Mouse (Mus musculus): ENCODE results near the gene Ubp1. TPM values are rescaled to one million over a fixed set of nuclear protein-coding genes. Genes with fewer than 3 reads are reported as not detected.

Ubp1 gene
- polyA plus RNA-seq, 1 experiment from 2014 or later = 42.0 TPM

- Histone ChIP-seq H3K4me2 (ENCODE audit: low read depth, low read length) (no peak overlapping the region), H3K27me3 (ENCODE audit: control insufficient read depth, insufficient read depth, low read depth, low read length) (no peaks in the 10 kb centered on the region), H3K27ac (ENCODE audit: low read length) (no peak overlapping the region), H3K4me1 (ENCODE audit: control insufficient read depth, low read depth, low read length) (peaks cover 4% of the 10 kb centered on the region), H3K36me3 (ENCODE audit: control insufficient read depth, insufficient read depth) (peaks cover 49% of the 10 kb centered on the region), H3K9ac (ENCODE audit: low read depth, low read length) (no peak overlapping the region), H3K9me3 (replicated peaks; ENCODE audit: control insufficient read depth, low read length) (no peaks in the 10 kb centered on the region), H3K4me3 (ENCODE audit: low read depth, low read length) (no peak overlapping the region)
- 69% methylated on average over 4 of the region's 4 CpGs for WGBS (ENCODE audit: insufficient replicate concordance)
- 0 out of 2 replicates have a peak, but pooled peaks have one; percentile 35 for ATAC-seq (ENCODE audit: low read depth)
These were observed 27.0 kb downstream of the Ubp1 start for GRCm38 (mm10) chr9:113957777-113958176.

- no peak overlapping the region for H3K9ac ChIP-seq (ENCODE audit: low read depth, low read length)
- no peak overlapping the region for H3K4me3 ChIP-seq (ENCODE audit: low read depth, low read length)
- no peaks in the 10 kb centered on the region for H3K27me3 ChIP-seq (ENCODE audit: control insufficient read depth, insufficient read depth, low read depth, low read length)
- no peak overlapping the region for H3K27ac ChIP-seq (ENCODE audit: low read length)
- H3K36me3 ChIP-seq (ENCODE audit: control insufficient read depth, insufficient read depth) = peaks cover 67% of the 10 kb centered on the region
- no peak for ATAC-seq (ENCODE audit: low read depth)
- no peak overlapping the region for H3K4me2 ChIP-seq (ENCODE audit: low read depth, low read length)
- H3K4me1 ChIP-seq (ENCODE audit: control insufficient read depth, low read depth, low read length) = peaks cover 24% of the 10 kb centered on the region
- no peaks in the 10 kb centered on the region for H3K9me3 ChIP-seq (replicated peaks; ENCODE audit: control insufficient read depth, low read length)
These were observed 33.0 kb downstream of the Ubp1 start for GRCm38 (mm10) chr9:113963718-113964117.

- H3K27me3 ChIP-seq (ENCODE audit: control insufficient read depth, insufficient read depth, low read depth, low read length) = no peaks in the 10 kb centered on the region
- H3K4me3 ChIP-seq (ENCODE audit: low read depth, low read length) = no peak overlapping the region
- no peak overlapping the region for H3K9ac ChIP-seq (ENCODE audit: low read depth, low read length)
- H3K4me1 ChIP-seq (ENCODE audit: control insufficient read depth, low read depth, low read length) = peaks cover 29% of the 10 kb centered on the region
- no peaks in the 10 kb centered on the region for H3K9me3 ChIP-seq (replicated peaks; ENCODE audit: control insufficient read depth, low read length)
- ATAC-seq (ENCODE audit: low read depth) = no peak
- peaks cover 60% of the 10 kb centered on the region for H3K36me3 ChIP-seq (ENCODE audit: control insufficient read depth, insufficient read depth)
- WGBS (ENCODE audit: insufficient replicate concordance) = 90% methylated on average over 8 of the region's 8 CpGs
- H3K4me2 ChIP-seq (ENCODE audit: low read depth, low read length) = no peak overlapping the region
- H3K27ac ChIP-seq (ENCODE audit: low read length) = no peak overlapping the region
These were observed 33.7 kb downstream of the Ubp1 start for GRCm38 (mm10) chr9:113964415-113964814.

- Histone ChIP-seq H3K4me2 (ENCODE audit: low read depth, low read length) (no peak overlapping the region), H3K36me3 (ENCODE audit: control insufficient read depth, insufficient read depth) (peaks cover 64% of the 10 kb centered on the region), H3K27me3 (ENCODE audit: control insufficient read depth, insufficient read depth, low read depth, low read length) (no peaks in the 10 kb centered on the region), H3K9me3 (replicated peaks; ENCODE audit: control insufficient read depth, low read length) (no peaks in the 10 kb centered on the region), H3K4me3 (ENCODE audit: low read depth, low read length) (no peak overlapping the region), H3K4me1 (ENCODE audit: control insufficient read depth, low read depth, low read length) (peaks cover 49% of the 10 kb centered on the region), H3K27ac (ENCODE audit: low read length) (peak overlapping the region; percentile 43), H3K9ac (ENCODE audit: low read depth, low read length) (no peak overlapping the region)
- ATAC-seq (ENCODE audit: low read depth) = no peak
- WGBS (ENCODE audit: insufficient replicate concordance) = 54% methylated on average over 4 of the region's 4 CpGs
These were observed 36.1 kb downstream of the Ubp1 start for GRCm38 (mm10) chr9:113966838-113967237.

- Histone ChIP-seq H3K36me3 (ENCODE audit: control insufficient read depth, insufficient read depth) (peaks cover 64% of the 10 kb centered on the region), H3K27ac (ENCODE audit: low read length) (peak overlapping the region; percentile 98), H3K4me1 (ENCODE audit: control insufficient read depth, low read depth, low read length) (peaks cover 49% of the 10 kb centered on the region), H3K4me3 (ENCODE audit: low read depth, low read length) (peak overlapping the region; percentile 70), H3K4me2 (ENCODE audit: low read depth, low read length) (peak overlapping the region; percentile 75), H3K9me3 (replicated peaks; ENCODE audit: control insufficient read depth, low read length) (no peaks in the 10 kb centered on the region), H3K9ac (ENCODE audit: low read depth, low read length) (peak overlapping the region; percentile 79), H3K27me3 (ENCODE audit: control insufficient read depth, insufficient read depth, low read depth, low read length) (no peaks in the 10 kb centered on the region)
- peak; percentile 99 for ATAC-seq (ENCODE audit: low read depth)
- 13% methylated on average over 7 of the region's 7 CpGs for WGBS (ENCODE audit: insufficient replicate concordance)
These were observed 38.2 kb downstream of the Ubp1 start for GRCm38 (mm10) chr9:113968967-113969366.

GRCm38 (mm10) chr9:113969399-113969798 lies 38.7 kb downstream of the Ubp1 start:
- Histone ChIP-seq H3K36me3 (ENCODE audit: control insufficient read depth, insufficient read depth) (peaks cover 64% of the 10 kb centered on the region), H3K27ac (ENCODE audit: low read length) (peak overlapping the region; percentile 98), H3K4me2 (ENCODE audit: low read depth, low read length) (peak overlapping the region; percentile 75), H3K9me3 (replicated peaks; ENCODE audit: control insufficient read depth, low read length) (no peaks in the 10 kb centered on the region), H3K4me1 (ENCODE audit: control insufficient read depth, low read depth, low read length) (peaks cover 49% of the 10 kb centered on the region), H3K27me3 (ENCODE audit: control insufficient read depth, insufficient read depth, low read depth, low read length) (no peaks in the 10 kb centered on the region), H3K9ac (ENCODE audit: low read depth, low read length) (peak overlapping the region; percentile 79), H3K4me3 (ENCODE audit: low read depth, low read length) (peak overlapping the region; percentile 70)
- 43% methylated on average over 8 of the region's 8 CpGs for WGBS (ENCODE audit: insufficient replicate concordance)
- peak; percentile 47 for ATAC-seq (ENCODE audit: low read depth)

GRCm38 (mm10) chr9:113970041-113970440 lies 39.3 kb downstream of the Ubp1 start:
- peak overlapping the region; percentile 98 for H3K27ac ChIP-seq (ENCODE audit: low read length)
- no peaks in the 10 kb centered on the region for H3K9me3 ChIP-seq (replicated peaks; ENCODE audit: control insufficient read depth, low read length)
- H3K27me3 ChIP-seq (ENCODE audit: control insufficient read depth, insufficient read depth, low read depth, low read length) = no peaks in the 10 kb centered on the region
- H3K9ac ChIP-seq (ENCODE audit: low read depth, low read length) = peak overlapping the region; percentile 79
- peak overlapping the region; percentile 70 for H3K4me3 ChIP-seq (ENCODE audit: low read depth, low read length)
- WGBS (ENCODE audit: insufficient replicate concordance) = 45% methylated on average over 14 of the region's 14 CpGs
- H3K36me3 ChIP-seq (ENCODE audit: control insufficient read depth, insufficient read depth) = peaks cover 65% of the 10 kb centered on the region
- H3K4me2 ChIP-seq (ENCODE audit: low read depth, low read length) = peak overlapping the region; percentile 75
- ATAC-seq (ENCODE audit: low read depth) = peak; percentile 35
- H3K4me1 ChIP-seq (ENCODE audit: control insufficient read depth, low read depth, low read length) = peaks cover 49% of the 10 kb centered on the region

- no peak for ATAC-seq (ENCODE audit: low read depth)
- H3K9ac ChIP-seq (ENCODE audit: low read depth, low read length) = no peak overlapping the region
- H3K9me3 ChIP-seq (replicated peaks; ENCODE audit: control insufficient read depth, low read length) = no peaks in the 10 kb centered on the region
- peaks cover 67% of the 10 kb centered on the region for H3K36me3 ChIP-seq (ENCODE audit: control insufficient read depth, insufficient read depth)
- 72% methylated on average over 8 of the region's 8 CpGs for WGBS (ENCODE audit: insufficient replicate concordance)
- H3K4me2 ChIP-seq (ENCODE audit: low read depth, low read length) = peak overlapping the region; percentile 75
- peak overlapping the region; percentile 21; the same call in 1 of the 2 replicates for H3K27ac ChIP-seq (ENCODE audit: low read length)
- H3K4me3 ChIP-seq (ENCODE audit: low read depth, low read length) = peak overlapping the region; percentile 70
- H3K27me3 ChIP-seq (ENCODE audit: control insufficient read depth, insufficient read depth, low read depth, low read length) = no peaks in the 10 kb centered on the region
- H3K4me1 ChIP-seq (ENCODE audit: control insufficient read depth, low read depth, low read length) = peaks cover 45% of the 10 kb centered on the region
These were observed 40.9 kb downstream of the Ubp1 start for GRCm38 (mm10) chr9:113971615-113972014.

- Histone ChIP-seq H3K27ac (ENCODE audit: low read length) (no peak overlapping the region), H3K4me1 (ENCODE audit: control insufficient read depth, low read depth, low read length) (peaks cover 23% of the 10 kb centered on the region), H3K9ac (ENCODE audit: low read depth, low read length) (no peak overlapping the region), H3K9me3 (replicated peaks; ENCODE audit: control insufficient read depth, low read length) (no peaks in the 10 kb centered on the region), H3K36me3 (ENCODE audit: control insufficient read depth, insufficient read depth) (peaks cover 77% of the 10 kb centered on the region), H3K27me3 (ENCODE audit: control insufficient read depth, insufficient read depth, low read depth, low read length) (no peaks in the 10 kb centered on the region), H3K4me3 (ENCODE audit: low read depth, low read length) (no peak overlapping the region), H3K4me2 (ENCODE audit: low read depth, low read length) (no peak overlapping the region)
- no peak for ATAC-seq (ENCODE audit: low read depth)
- WGBS (ENCODE audit: insufficient replicate concordance) = 95% methylated on average over 4 of the region's 4 CpGs
These were observed 43.1 kb downstream of the Ubp1 start for GRCm38 (mm10) chr9:113973857-113974256.
